Mouse (Mus musculus) Patski (cell line): ENCODE data around the gene Ppy. TPM values are rescaled to one million over a fixed set of nuclear protein-coding genes. Genes with fewer than 3 reads are reported as not detected.

Source experiments
- ATAC-seq: fragments of 100-300 bp; one replicate; pipeline ENCODE4 v1.8.0; 2021
- CTCF ChIA-PET: fragments of 350-600 bp; sonication (Branson Sonifier 250); formaldehyde crosslinking; loops from one replicate; lab custom pipeline; 2022; ENCODE audit warnings: inconsistent platforms; lab: Charles Lee
- POLR2A ChIA-PET: fragments of 350-600 bp; sonication (Branson Sonifier 250); formaldehyde crosslinking; loops from one replicate; lab custom pipeline; 2022; ENCODE audit warnings: antibody characterized with exemption, inconsistent platforms; lab: Charles Lee
- DNase-seq: peaks from one replicate; pipeline ENCODE4 v3.0.0-alpha.2; 2011; ENCODE audit warnings: low read depth, low spot score
- H3K27me3 ChIP-seq: fragments of 371-371 bp; one replicate; pipeline ENCODE4 v1.5.1; 2021
- CTCF ChIP-seq: fragments of 100-300 bp; IDR thresholded peaks from one replicate; pipeline ENCODE4 v1.5.1; 2021
- in situ Hi-C: fragments of 300-500 bp; cut with MboI; formaldehyde crosslinking; loops from 3 replicates; pipeline ENCODE4 v1.11.1; 2018; ENCODE audit warnings: low pct_unique_long_range_greater_than_20kb, mixed read lengths
- polyA plus RNA-seq: library from polyadenylated mRNA; unstranded; gene quantifications from one replicate; pipeline ENCODE4 v1.2.3, GENCODE M21; 2021

Ppy gene
- polyA plus RNA-seq, 1 experiment from 2014 or later, result not detected

GRCm38 (mm10) chr11:102051541-102051940 is 49.6 kb downstream of the Ppy start:
- POLR2A ChIA-PET, result interaction anchor here (0.7 kb wide), 1 partner anchor 182 kb away, joined by 6 read pairs; no protein-coding TSS in a partner anchor
- H3K27me3 ChIP-seq, result no peaks in the 10 kb centered on the region

More at GRCm38 (mm10) chr11:102051541-102051940, 49.6 kb downstream of the Ppy start:
- in situ Hi-C loops, result no loop called here
- no peak for TF ChIP-seq CTCF
- DNase-seq (no peak), ATAC-seq (no peak)
- CTCF ChIA-PET, result interaction anchor here (1.1 to 2.0 kb wide), 2 partner anchors 11 to 64 kb away, joined by 3 to 6 read pairs; partner anchors contain the start of gene Dusp3

Other genes starting within 250 kb of the Ppy start
- gene Meox1, start 206.9 kb downstream of the Ppy start, polyA plus RNA-seq, result 0.06 TPM
- not detected for gene Sost, start 134.3 kb downstream of the Ppy start, polyA plus RNA-seq
- not detected for gene Cfap97d1, start 117.0 kb downstream of the Ppy start, polyA plus RNA-seq
- gene Dusp3, start 114.3 kb downstream of the Ppy start, polyA plus RNA-seq, result 95.7 TPM
- 5.2 TPM for gene Mpp3, start 72.9 kb downstream of the Ppy start, polyA plus RNA-seq
- gene Cd300lg, start 59.8 kb downstream of the Ppy start, polyA plus RNA-seq, result not detected
- 16.9 TPM for gene Mpp2, start 12.8 kb downstream of the Ppy start, polyA plus RNA-seq
- gene Pyy, start 6.5 kb upstream of the Ppy start, polyA plus RNA-seq, result not detected
- gene Nags, start 44.2 kb upstream of the Ppy start, polyA plus RNA-seq, result not detected
- 30.3 TPM for gene Tmem101, start 55.1 kb upstream of the Ppy start, polyA plus RNA-seq
- 45.0 TPM for gene Lsm12, start 84.0 kb upstream of the Ppy start, polyA plus RNA-seq
- 110 TPM for gene G6pc3, start 88.3 kb upstream of the Ppy start, polyA plus RNA-seq
- 63.8 TPM for gene Hdac5, start 128.8 kb upstream of the Ppy start, polyA plus RNA-seq
- gene BC030867, start 147.6 kb upstream of the Ppy start, polyA plus RNA-seq, result 6.8 TPM
- gene Asb16, start 167.4 kb upstream of the Ppy start, polyA plus RNA-seq, result 0.28 TPM
- 60.5 TPM for gene Tmub2, start 183.6 kb upstream of the Ppy start, polyA plus RNA-seq
- gene Atxn7l3, start 195.3 kb upstream of the Ppy start, polyA plus RNA-seq, result 53.4 TPM
- 101 TPM for gene Ubtf, start 218.4 kb upstream of the Ppy start, polyA plus RNA-seq